Mouse (Mus musculus) embryonic facial prominence, embryonic 14.5 days (tissue): ENCODE measurements around the gene Abca13. TPM values are rescaled to one million over a fixed set of nuclear protein-coding genes. Genes with fewer than 3 reads are reported as not detected.
A peak's percentile ranks its signal among the peaks of the same experiment; 100 is the strongest.
"Not testable (repeated sequence)": the region's sequence is repeated elsewhere in the genome, so short reads cannot be mapped to it uniquely, and the experiment has no call there.

Experiments used
- ATAC-seq: fragments of 200-750 bp; cut with Nextera tagmentation; 2 replicates; pipeline ENCODE4 v1.8.0; 2017; ENCODE audit warnings: low read depth, moderate number of reproducible peaks, moderate TSS enrichment
- DNase-seq: peaks from one replicate; pipeline ENCODE4 v3.0.0-alpha.2; 2015; ENCODE audit warnings: low spot score
- H3K27ac ChIP-seq: fragments of 300-500 bp; sonication (generic); replicated peaks from 2 replicates; pipeline ENCODE4 v1.5.1; 2014; ENCODE audit warnings: low read depth, mild to moderate bottlenecking, low read length, moderate library complexity
- H3K27me3 ChIP-seq: fragments of 300-500 bp; sonication (generic); replicated peaks from 2 replicates; pipeline ENCODE4 v1.6.1; 2014; ENCODE audit warnings: low read length; ENCODE audit not compliant: control insufficient read depth, insufficient read depth
- H3K36me3 ChIP-seq: fragments of 300-500 bp; sonication (generic); 2 replicates; pipeline ENCODE4 v1.6.1; 2014; ENCODE audit warnings: low read length, mixed read lengths; ENCODE audit not compliant: control insufficient read depth, insufficient read depth
- H3K4me1 ChIP-seq: fragments of 300-500 bp; sonication (generic); 2 replicates; pipeline ENCODE4 v1.6.1; 2014; ENCODE audit warnings: antibody characterized with exemption, low read length; ENCODE audit not compliant: control insufficient read depth, insufficient read depth
- H3K4me2 ChIP-seq: fragments of 300-500 bp; sonication (generic); 2 replicates; pipeline ENCODE4 v1.6.1; 2014; ENCODE audit warnings: low read depth, mild to moderate bottlenecking, low read length, moderate library complexity, mixed read lengths
- H3K4me3 ChIP-seq: fragments of 300-500 bp; sonication (generic); 2 replicates; pipeline ENCODE4 v1.5.1; 2014; ENCODE audit warnings: low read depth, mild to moderate bottlenecking, low read length
- H3K9ac ChIP-seq: fragments of 300-500 bp; sonication (generic); 2 replicates; pipeline ENCODE4 v1.6.1; 2014; ENCODE audit warnings: low read depth, mild to moderate bottlenecking, low read length, moderate library complexity, mixed read lengths
- H3K9me3 ChIP-seq: fragments of 300-500 bp; sonication (generic); 2 replicates; pipeline ENCODE4 v1.6.1; 2016; ENCODE audit warnings: low read length; ENCODE audit not compliant: control insufficient read depth
- WGBS: fragments of 180-500 bp; shearing (Covaris S2); extraction: QIAGEN DNeasy Blood & Tissue Kit; methylation state at CpG from one replicate; pipeline ENCODE4 v1.1.7; 2014; 5-methylcytosine and 5-hydroxymethylcytosine counted together
- polyA plus RNA-seq: library from polyadenylated mRNA; unstranded; fragments of >200 nt; fragmentation: Nextera tagmentation; extraction: Ambion mirVana; gene quantifications from 2 replicates; pipeline ENCODE4 v1.2.1, GENCODE M21; 2014

Gene Abca13
- polyA plus RNA-seq, 1 experiment from 2014 or later = 0.18 TPM

- Histone ChIP-seq H3K36me3 (no peaks in the 10 kb centered on the region), H3K27me3 (no peaks in the 10 kb centered on the region), H3K9me3 (no peaks in the 10 kb centered on the region), H3K4me3 (no peak overlapping the region), H3K4me1 (no peaks in the 10 kb centered on the region), H3K27ac (no peak overlapping the region), H3K4me2 (no peak overlapping the region), H3K9ac (no peak overlapping the region)
- ATAC-seq = peak; percentile 57; the same call in 1 of the 2 replicates
- peak; percentile 31 for DNase-seq
- WGBS = 68% methylated on average over 4 of the region's 4 CpGs
Observed at GRCm38 (mm10) chr11:9226399-9226798, 34.7 kb downstream of the Abca13 start.

- H3K4me3 ChIP-seq, ATAC-seq, H3K9ac ChIP-seq, H3K27ac ChIP-seq, H3K4me1 ChIP-seq, H3K36me3 ChIP-seq, H3K9me3 ChIP-seq, H3K27me3 ChIP-seq, DNase-seq, H3K4me2 ChIP-seq: not testable (repeated sequence)
- WGBS = 74% methylated on average over 5 of the region's 5 CpGs
Observed at GRCm38 (mm10) chr11:9249627-9250026, 57.9 kb downstream of the Abca13 start.

GRCm38 (mm10) chr11:9263072-9263471 is 71.3 kb downstream of the Abca13 start:
- 64% methylated on average over 3 of the region's 3 CpGs for WGBS
- H3K36me3 ChIP-seq, DNase-seq, H3K4me1 ChIP-seq, H3K9ac ChIP-seq, ATAC-seq, H3K4me2 ChIP-seq, H3K27ac ChIP-seq, H3K4me3 ChIP-seq, H3K27me3 ChIP-seq, H3K9me3 ChIP-seq: not testable (repeated sequence)

- H3K4me1 ChIP-seq = no peaks in the 10 kb centered on the region
- no peak overlapping the region for H3K4me2 ChIP-seq
- no peaks in the 10 kb centered on the region for H3K36me3 ChIP-seq
- no peaks in the 10 kb centered on the region for H3K9me3 ChIP-seq
- WGBS = 56% methylated on average over 3 of the region's 3 CpGs
- no peaks in the 10 kb centered on the region for H3K27me3 ChIP-seq
- no peak for ATAC-seq
- DNase-seq = no peak
- no peak overlapping the region for H3K4me3 ChIP-seq
- no peak overlapping the region for H3K27ac ChIP-seq
- H3K9ac ChIP-seq = no peak overlapping the region
Observed at GRCm38 (mm10) chr11:9269090-9269489, 77.3 kb downstream of the Abca13 start.

- Histone ChIP-seq H3K36me3 (no peaks in the 10 kb centered on the region), H3K27ac (no peak overlapping the region), H3K27me3 (no peaks in the 10 kb centered on the region), H3K4me3 (no peak overlapping the region), H3K9ac (no peak overlapping the region), H3K4me1 (no peaks in the 10 kb centered on the region), H3K4me2 (no peak overlapping the region), H3K9me3 (no peaks in the 10 kb centered on the region)
- WGBS = 76% methylated on average over 3 of the region's 3 CpGs
- ATAC-seq (no peak), DNase-seq (no peak)
Observed at GRCm38 (mm10) chr11:9285204-9285603, 93.5 kb downstream of the Abca13 start.

GRCm38 (mm10) chr11:9285759-9286158 is 94.0 kb downstream of the Abca13 start:
- ATAC-seq (no peak), DNase-seq (no peak)
- 78% methylated on average over 3 of the region's 3 CpGs for WGBS
- H3K4me1 ChIP-seq = no peaks in the 10 kb centered on the region
- no peak overlapping the region for H3K4me2 ChIP-seq
- H3K9me3 ChIP-seq = no peaks in the 10 kb centered on the region
- H3K27ac ChIP-seq = no peak overlapping the region
- H3K27me3 ChIP-seq = no peaks in the 10 kb centered on the region
- no peak overlapping the region for H3K9ac ChIP-seq
- no peaks in the 10 kb centered on the region for H3K36me3 ChIP-seq
- no peak overlapping the region for H3K4me3 ChIP-seq

- ATAC-seq = no peak
Observed at GRCm38 (mm10) chr11:9291168-9291567, 99.4 kb downstream of the Abca13 start.

GRCm38 (mm10) chr11:9299615-9300014 is 107.9 kb downstream of the Abca13 start:
- H3K27ac ChIP-seq = no peak overlapping the region
- ATAC-seq (no peak), DNase-seq (no peak)
- no peak overlapping the region for H3K9ac ChIP-seq
- H3K4me3 ChIP-seq = no peak overlapping the region
- H3K4me2 ChIP-seq = no peak overlapping the region
- no peaks in the 10 kb centered on the region for H3K36me3 ChIP-seq
- no peaks in the 10 kb centered on the region for H3K27me3 ChIP-seq
- no peaks in the 10 kb centered on the region for H3K9me3 ChIP-seq
- H3K4me1 ChIP-seq = no peaks in the 10 kb centered on the region
- 47% methylated on average over 1 of the region's 1 CpGs for WGBS

More at GRCm38 (mm10) chr11:9291168-9291567, 99.4 kb downstream of the Abca13 start:
- Histone ChIP-seq H3K27ac (no peak overlapping the region), H3K4me1 (no peaks in the 10 kb centered on the region), H3K4me2 (no peak overlapping the region), H3K36me3 (no peaks in the 10 kb centered on the region), H3K9me3 (no peaks in the 10 kb centered on the region), H3K4me3 (no peak overlapping the region), H3K27me3 (no peaks in the 10 kb centered on the region), H3K9ac (no peak overlapping the region)
- 77% methylated on average over 7 of the region's 7 CpGs for WGBS
- DNase-seq = no peak

- Histone ChIP-seq H3K4me2 (no peak overlapping the region), H3K36me3 (no peaks in the 10 kb centered on the region), H3K27me3 (no peaks in the 10 kb centered on the region), H3K9ac (no peak overlapping the region), H3K9me3 (no peaks in the 10 kb centered on the region), H3K4me1 (no peaks in the 10 kb centered on the region), H3K4me3 (no peak overlapping the region), H3K27ac (no peak overlapping the region)
- DNase-seq (no peak), ATAC-seq (no peak)
- WGBS = 81% methylated on average over 4 of the region's 4 CpGs
Observed at GRCm38 (mm10) chr11:9305450-9305849, 113.7 kb downstream of the Abca13 start.
